Mouse (Mus musculus): ENCODE data around the gene Plekhd1.
A peak's percentile ranks its signal among the peaks of the same experiment; 100 is the strongest.

- TF ChIP-seq EP300 (IDR thresholded peaks at IDR 0.05; ENCODE audit: low read depth) (no peak), CTCF (IDR thresholded peaks at IDR 0.05; ENCODE audit: low read depth) (peak; percentile 88)
Observed at GRCm38 (mm10) chr12:80739482-80739881, 47.1 kb downstream of the Plekhd1 start.

Measured in liver, embryonic 14.5 days (tissue).